Mouse (Mus musculus) liver, postnatal 0 days (tissue): Measurements from ENCODE around the gene Acsm5. TPM values are rescaled to one million over a fixed set of nuclear protein-coding genes. Genes with fewer than 3 reads are reported as not detected.
A peak's percentile ranks its signal among the peaks of the same experiment; 100 is the strongest.

ENCODE experiments used
- ATAC-seq: fragments of 200-750 bp; cut with Nextera tagmentation; 2 replicates; pipeline ENCODE4 v1.8.0; 2017; ENCODE audit warnings: mild to moderate bottlenecking, moderate library complexity
- DNase-seq: peaks from one replicate; pipeline ENCODE4 v3.0.0-alpha.2; 2016
- H3K27ac ChIP-seq: fragments of 300-500 bp; sonication (generic); 2 replicates; pipeline ENCODE4 v1.5.1; 2014; ENCODE audit warnings: antibody characterized with exemption, moderate library complexity, mild to moderate bottlenecking, low read depth
- H3K27me3 ChIP-seq: fragments of 300-500 bp; sonication (generic); 2 replicates; pipeline ENCODE4 v1.6.1; 2014; ENCODE audit warnings: low read length, control low read depth, mixed read lengths; ENCODE audit not compliant: insufficient read depth
- H3K36me3 ChIP-seq: fragments of 300-500 bp; sonication (generic); replicated peaks from 2 replicates; pipeline ENCODE4 v1.6.1; 2014; ENCODE audit warnings: mild to moderate bottlenecking, control low read depth, low read length, moderate library complexity, mixed read lengths; ENCODE audit not compliant: insufficient read depth
- H3K4me1 ChIP-seq: fragments of 300-500 bp; sonication (generic); 2 replicates; pipeline ENCODE4 v1.6.1; 2014; ENCODE audit warnings: antibody characterized with exemption, mild to moderate bottlenecking, control low read depth; ENCODE audit not compliant: insufficient read depth
- H3K4me2 ChIP-seq: fragments of 300-500 bp; sonication (generic); 2 replicates; pipeline ENCODE4 v1.6.1; 2014; ENCODE audit warnings: low read depth, mild to moderate bottlenecking, low read length, moderate library complexity, mixed read lengths
- H3K4me3 ChIP-seq: fragments of 300-500 bp; sonication (generic); 2 replicates; pipeline ENCODE4 v1.5.1; 2014; ENCODE audit warnings: low read depth, low read length
- H3K9ac ChIP-seq: fragments of 300-500 bp; sonication (generic); replicated peaks from 2 replicates; pipeline ENCODE4 v1.6.1; 2014; ENCODE audit warnings: mild to moderate bottlenecking, moderate library complexity
- H3K9me3 ChIP-seq: fragments of 300-500 bp; sonication (generic); 2 replicates; pipeline ENCODE4 v1.6.1; 2016; ENCODE audit warnings: mild to moderate bottlenecking, control low read depth, low read length, mixed read lengths
- CTCF ChIP-seq: sonication (generic); IDR thresholded peaks from 2 replicates; pipeline ENCODE4 v1.5.1; 2016; ENCODE audit warnings: antibody characterized with exemption, low read depth
- EP300 ChIP-seq: IDR thresholded peaks from 2 replicates; pipeline ENCODE4 v1.6.1; 2016; ENCODE audit warnings: antibody characterized with exemption, low read depth, mild to moderate bottlenecking
- WGBS: fragments of 180-500 bp; shearing (Covaris S2); extraction: QIAGEN DNeasy Blood & Tissue Kit; methylation state at CpG from one replicate; pipeline ENCODE4 v1.1.7; 2014; ENCODE audit not compliant: insufficient replicate concordance; 5-methylcytosine and 5-hydroxymethylcytosine counted together
- polyA plus RNA-seq: library from polyadenylated mRNA; unstranded; fragments of >200 nt; fragmentation: Nextera tagmentation; extraction: Ambion mirVana; gene quantifications from 2 replicates; pipeline ENCODE4 v1.2.1, GENCODE M21; 2015

The Acsm5 gene
- 2.2 and 2.5 TPM in 2 replicates for polyA plus RNA-seq

GRCm38 (mm10) chr7:119519163-119519562, at the start of gene Acsm5:
TSS of gene Acsm5 (plus strand) at chr7:119519463.
- no peak within 1 kb of the TSS for H3K27ac ChIP-seq
- 66% methylated on average over 5 of the region's 5 CpGs for WGBS
- no peaks in the 10 kb centered on the region for H3K27me3 ChIP-seq
- TF ChIP-seq EP300 (no peak), CTCF (no peak)
- H3K36me3 ChIP-seq: no peaks in the 10 kb centered on the region
- no peak within 1 kb of the TSS for H3K4me3 ChIP-seq
- DNase-seq (no peak), ATAC-seq (no peak)
- H3K4me1 ChIP-seq: peaks cover 9% of the 10 kb centered on the region; the same call in 1 of the 2 replicates
- H3K4me2 ChIP-seq: no peak within 1 kb of the TSS
- no peak within 1 kb of the TSS for H3K9ac ChIP-seq
- H3K9me3 ChIP-seq: no peaks in the 10 kb centered on the region

- H3K36me3 ChIP-seq: no peaks in the 10 kb centered on the region
- H3K4me3 ChIP-seq: no peak overlapping the region
- TF ChIP-seq EP300 (no peak), CTCF (0 out of 2 replicates have a peak, but pooled peaks have one; percentile 1)
- H3K9ac ChIP-seq: no peak overlapping the region
- WGBS: 74% methylated on average over 33 of the region's 33 CpGs
- H3K27me3 ChIP-seq: no peaks in the 10 kb centered on the region
- no peak overlapping the region for H3K27ac ChIP-seq
- DNase-seq (peak; percentile 14), ATAC-seq (peak; percentile 40; the same call in 1 of the 2 replicates)
- H3K4me1 ChIP-seq: no peaks in the 10 kb centered on the region
- H3K9me3 ChIP-seq: no peaks in the 10 kb centered on the region
- no peak overlapping the region for H3K4me2 ChIP-seq
These were observed 42.5 kb upstream of the Acsm5 start for GRCm38 (mm10) chr7:119476500-119477389.

- H3K36me3 ChIP-seq: no peaks in the 10 kb centered on the region
- no peak within 1 kb of the TSS for H3K4me2 ChIP-seq
- H3K4me1 ChIP-seq: no peaks in the 10 kb centered on the region
- DNase-seq: no peak
- H3K27ac ChIP-seq: no peak within 1 kb of the TSS
- H3K9me3 ChIP-seq: no peaks in the 10 kb centered on the region
- no peak within 1 kb of the TSS for H3K4me3 ChIP-seq
- H3K27me3 ChIP-seq: no peaks in the 10 kb centered on the region
- no peak for ATAC-seq
- no peak within 1 kb of the TSS for H3K9ac ChIP-seq
- TF ChIP-seq EP300 (no peak), CTCF (no peak)
These were observed 40.0 kb upstream of the Acsm5 start, which contains the start of gene Umod for GRCm38 (mm10) chr7:119479256-119479655. TSS of gene Umod (minus strand) at chr7:119479282.

- H3K9ac ChIP-seq: no peak overlapping the region
- 73% methylated on average over 4 of the region's 4 CpGs for WGBS
- TF ChIP-seq CTCF: no peak
- TF ChIP-seq EP300: no peak
- H3K4me2 ChIP-seq: no peak overlapping the region
- H3K36me3 ChIP-seq: no peaks in the 10 kb centered on the region
- no peaks in the 10 kb centered on the region for H3K4me1 ChIP-seq
- DNase-seq (no peak), ATAC-seq (no peak)
- no peaks in the 10 kb centered on the region for H3K27me3 ChIP-seq
- no peaks in the 10 kb centered on the region for H3K9me3 ChIP-seq
- no peak overlapping the region for H3K27ac ChIP-seq
- H3K4me3 ChIP-seq: no peak overlapping the region
These were observed 35.1 kb upstream of the Acsm5 start for GRCm38 (mm10) chr7:119484154-119484553.

- Histone ChIP-seq H3K27ac (no peak overlapping the region), H3K4me3 (no peak overlapping the region), H3K9ac (no peak overlapping the region), H3K4me2 (no peak overlapping the region), H3K9me3 (no peaks in the 10 kb centered on the region), H3K4me1 (no peaks in the 10 kb centered on the region), H3K27me3 (no peaks in the 10 kb centered on the region), H3K36me3 (no peaks in the 10 kb centered on the region)
- ATAC-seq (no peak), DNase-seq (no peak)
- 62% methylated on average over 5 of the region's 5 CpGs for whole genome bisulfite sequencing
- TF ChIP-seq CTCF (no peak), EP300 (no peak)
These were observed 32.6 kb upstream of the Acsm5 start for GRCm38 (mm10) chr7:119486683-119487082.

- Histone ChIP-seq H3K9me3 (no peaks in the 10 kb centered on the region), H3K4me2 (no peak overlapping the region), H3K4me3 (no peak overlapping the region), H3K36me3 (no peaks in the 10 kb centered on the region), H3K9ac (no peak overlapping the region), H3K4me1 (no peaks in the 10 kb centered on the region), H3K27me3 (no peaks in the 10 kb centered on the region), H3K27ac (no peak overlapping the region)
- no peak for ATAC-seq
- 77% methylated on average over 4 of the region's 4 CpGs for WGBS
- TF ChIP-seq CTCF (no peak), EP300 (no peak)
- DNase-seq: no peak
These were observed 29.1 kb upstream of the Acsm5 start for GRCm38 (mm10) chr7:119490041-119490780.
